Mouse (Mus musculus): ENCODE data around the gene Kirrel3.

The Kirrel3 gene

GRCm38 (mm10) chr9:34884942-34885341 is 399.2 kb downstream of the Kirrel3 start:
- DNase-seq (ENCODE audit: low spot score in 2 of 2), result no peak

- DNase-seq (ENCODE audit: low spot score in 2 of 2), result no peak
Observed at GRCm38 (mm10) chr9:34886746-34887145, 401.1 kb downstream of the Kirrel3 start.

GRCm38 (mm10) chr9:34887196-34887595 is 401.5 kb downstream of the Kirrel3 start:
- no peak for DNase-seq (ENCODE audit: low spot score in 2 of 2)

- no peak for DNase-seq (ENCODE audit: low spot score in 2 of 2)
Observed at GRCm38 (mm10) chr9:34888298-34888697, 402.6 kb downstream of the Kirrel3 start.

GRCm38 (mm10) chr9:34901216-34901615 is 415.5 kb downstream of the Kirrel3 start:
- no peak for DNase-seq (ENCODE audit: low spot score in 2 of 2)

GRCm38 (mm10) chr9:34901888-34902287 is 416.2 kb downstream of the Kirrel3 start:
- no peak for DNase-seq (ENCODE audit: low spot score in 2 of 2)

- no peak for DNase-seq (ENCODE audit: low spot score in 2 of 2)
Observed at GRCm38 (mm10) chr9:34905164-34905563, 419.5 kb downstream of the Kirrel3 start.

GRCm38 (mm10) chr9:34908040-34908439 is 422.3 kb downstream of the Kirrel3 start:
- no peak for DNase-seq (ENCODE audit: low spot score in 2 of 2)

GRCm38 (mm10) chr9:34911838-34912237 is 426.1 kb downstream of the Kirrel3 start:
- no peak for DNase-seq (ENCODE audit: low spot score in 2 of 2)

- no peak for DNase-seq (ENCODE audit: low spot score in 2 of 2)
Observed at GRCm38 (mm10) chr9:34912273-34912972, 426.7 kb downstream of the Kirrel3 start.

- DNase-seq (ENCODE audit: low spot score in 2 of 2), result peak; percentile 21 to 64
Observed at GRCm38 (mm10) chr9:34912996-34913395, 427.3 kb downstream of the Kirrel3 start.

GRCm38 (mm10) chr9:34918976-34919375 is 433.3 kb downstream of the Kirrel3 start:
- DNase-seq (ENCODE audit: low spot score in 2 of 2), result no peak

GRCm38 (mm10) chr9:34920116-34920515 is 434.4 kb downstream of the Kirrel3 start:
- DNase-seq (ENCODE audit: low spot score in 2 of 2), result no peak

- DNase-seq (ENCODE audit: low spot score in 2 of 2), result no peak
Observed at GRCm38 (mm10) chr9:34921941-34922340, 436.2 kb downstream of the Kirrel3 start.

GRCm38 (mm10) chr9:34922716-34923115 is 437.0 kb downstream of the Kirrel3 start:
- DNase-seq (ENCODE audit: low spot score in 2 of 2), result no peak

- DNase-seq (ENCODE audit: low spot score in 2 of 2), result no peak
Observed at GRCm38 (mm10) chr9:34923134-34923931, 437.6 kb downstream of the Kirrel3 start.

GRCm38 (mm10) chr9:34925616-34926015 is 439.9 kb downstream of the Kirrel3 start:
- no peak for DNase-seq (ENCODE audit: low spot score in 2 of 2)

- no peak for DNase-seq (ENCODE audit: low spot score in 2 of 2)
Observed at GRCm38 (mm10) chr9:34930371-34930770, 444.7 kb downstream of the Kirrel3 start.

GRCm38 (mm10) chr9:34938140-34938539 is 452.4 kb downstream of the Kirrel3 start:
- DNase-seq (ENCODE audit: low spot score in 2 of 2), result no peak

- DNase-seq (ENCODE audit: low spot score in 2 of 2), result no peak
Observed at GRCm38 (mm10) chr9:34939621-34940020, 453.9 kb downstream of the Kirrel3 start.

GRCm38 (mm10) chr9:34942122-34942831 is 456.6 kb downstream of the Kirrel3 start:
- no peak for DNase-seq (ENCODE audit: low spot score in 2 of 2)

- DNase-seq (ENCODE audit: low spot score in 2 of 2), result no peak
Observed at GRCm38 (mm10) chr9:34942996-34943395, 457.3 kb downstream of the Kirrel3 start.
